Mouse (Mus musculus) liver, adult 2 months (tissue): ENCODE results near the gene Churc1. TPM values are rescaled to one million over a fixed set of nuclear protein-coding genes. Genes with fewer than 3 reads are reported as not detected.
A peak's percentile ranks its signal among the peaks of the same experiment; 100 is the strongest.

Source experiments
- DNase-seq: peaks from one replicate; pipeline ENCODE4 v3.0.0-alpha.2; 2011; ENCODE audit warnings: low read depth, low spot score; ENCODE audit errors: extremely low read depth
- H3K27ac ChIP-seq: fragments of 200-500 bp; replicated peaks from 2 replicates; pipeline ENCODE4 v1.5.1; 2012; ENCODE audit warnings: low read depth, mild to moderate bottlenecking, control low read depth, inconsistent platforms, low read length; ENCODE audit not compliant: insufficient read depth
- H3K27me3 ChIP-seq: fragments of 200-500 bp; 2 replicates; pipeline ENCODE4 v1.6.1; 2012; ENCODE audit warnings: mild to moderate bottlenecking, moderate library complexity, low read length, inconsistent platforms; ENCODE audit not compliant: control insufficient read depth, insufficient read depth
- H3K36me3 ChIP-seq: fragments of 200-500 bp; 2 replicates; pipeline ENCODE4 v1.6.1; 2012; ENCODE audit warnings: low read length, inconsistent platforms; ENCODE audit not compliant: control insufficient read depth, insufficient read depth
- H3K4me1 ChIP-seq: fragments of 200-500 bp; 2 replicates; pipeline ENCODE4 v1.6.1; 2011; ENCODE audit warnings: low read length; ENCODE audit not compliant: control insufficient read depth, insufficient read depth
- H3K4me3 ChIP-seq: fragments of 200-500 bp; 2 replicates; pipeline ENCODE4 v1.5.1; 2011; ENCODE audit warnings: low read depth, mild to moderate bottlenecking, control low read depth, low read length, moderate library complexity; ENCODE audit not compliant: insufficient read depth
- H3K79me2 ChIP-seq: fragments of 200-500 bp; 2 replicates; pipeline ENCODE4 v1.6.1; 2012; ENCODE audit warnings: inconsistent platforms, mild to moderate bottlenecking, low read length, moderate library complexity; ENCODE audit not compliant: control insufficient read depth, insufficient read depth
- H3K9ac ChIP-seq: fragments of 200-500 bp; 2 replicates; pipeline ENCODE4 v1.6.1; 2012; ENCODE audit warnings: low read depth, mild to moderate bottlenecking, control low read depth, inconsistent platforms, low read length
- CTCF ChIP-seq: fragments of 200-500 bp; IDR thresholded peaks from 2 replicates; pipeline ENCODE4 v1.5.1; 2011; ENCODE audit warnings: low read depth, low read length, control low read depth
- POLR2A ChIP-seq: fragments of 200-500 bp; IDR thresholded peaks from 2 replicates; pipeline ENCODE4 v1.6.1; 2011; ENCODE audit warnings: low read length, control low read depth; ENCODE audit not compliant: insufficient read depth; ENCODE audit errors: extremely low read depth
- WGBS: fragments of 180-500 bp; shearing (Covaris S2); methylation state at CpG from one replicate; pipeline ENCODE4 v1.1.7; 2018; 5-methylcytosine and 5-hydroxymethylcytosine counted together
- polyA plus RNA-seq: library from polyadenylated mRNA; depleted of rRNA; stranded (reverse); fragments of >200 nt; gene quantifications from 2 replicates; pipeline ENCODE4 v1.2.3, GENCODE M21; 2012; rRNA removed
- total RNA-seq: library from RNA; depleted of rRNA; stranded (reverse); fragments of >200 nt; gene quantifications from 2 replicates; pipeline ENCODE4 v1.2.3, GENCODE M21; 2014; rRNA removed

The Churc1 gene
- total and polyA plus RNA-seq, 2 experiments: 51.8 to 99.2 TPM

GRCm38 (mm10) chr12:76825283-76825682 is 59.9 kb downstream of the Churc1 start:
- H3K36me3 ChIP-seq: no peaks in the 10 kb centered on the region
- no peak overlapping the region for H3K9ac ChIP-seq
- H3K4me1 ChIP-seq: 0 out of 2 replicates have a peak, but pooled peaks cover 3% of the 10 kb centered on the region
- H3K79me2 ChIP-seq: no peaks in the 10 kb centered on the region
- no peak overlapping the region for H3K27ac ChIP-seq
- no peak for DNase-seq
- no peak overlapping the region for H3K4me3 ChIP-seq
- TF ChIP-seq POLR2A (no peak), CTCF (no peak)
- WGBS: 81% methylated on average over 4 of the region's 4 CpGs
- H3K27me3 ChIP-seq: peaks cover 16% of the 10 kb centered on the region

GRCm38 (mm10) chr12:76832704-76833103 is 67.4 kb downstream of the Churc1 start:
- peak; percentile 68 for TF ChIP-seq CTCF
- TF ChIP-seq POLR2A: no peak
- H3K27me3 ChIP-seq: no peaks in the 10 kb centered on the region
- WGBS: 6% methylated on average over 3 of the region's 3 CpGs
- no peak overlapping the region for H3K4me3 ChIP-seq
- DNase-seq: peak; percentile 41
- no peaks in the 10 kb centered on the region for H3K79me2 ChIP-seq
- H3K36me3 ChIP-seq: no peaks in the 10 kb centered on the region
- no peak overlapping the region for H3K27ac ChIP-seq
- H3K4me1 ChIP-seq: no peaks in the 10 kb centered on the region
- no peak overlapping the region for H3K9ac ChIP-seq

Other genes starting within 250 kb of the Churc1 start
- gene Plekhg3, start 234.6 kb upstream of the Churc1 start, total RNA-seq: 16.5 and 27.0 TPM in 2 replicates
- 12.5 and 17.1 TPM in 2 replicates for gene Plekhg3, start 234.6 kb upstream of the Churc1 start, polyA plus RNA-seq
- gene Sptb, start 55.0 kb upstream of the Churc1 start, total RNA-seq: 0.46 and 0.54 TPM in 2 replicates
- 0.31 and 0.43 TPM in 2 replicates for gene Sptb, start 55.0 kb upstream of the Churc1 start, polyA plus RNA-seq
- 1.4 and 1.7 TPM in 2 replicates for gene Fntb, start 51 bp downstream of the Churc1 start, total RNA-seq
- 5.2 and 6.5 TPM in 2 replicates for gene Fntb, start 51 bp downstream of the Churc1 start, polyA plus RNA-seq
- 0.09 TPM in 1 of 2 replicates, not detected in the other for gene Gpx2, start 30.0 kb downstream of the Churc1 start, total RNA-seq
- 0.15 and 0.21 TPM in 2 replicates for gene Gpx2, start 30.0 kb downstream of the Churc1 start, polyA plus RNA-seq
- gene Rab15, start 57.4 kb downstream of the Churc1 start, total RNA-seq: 0.20 TPM in 1 of 2 replicates, not detected in the other
- 0.11 TPM in 1 of 2 replicates, not detected in the other for gene Rab15, start 57.4 kb downstream of the Churc1 start, polyA plus RNA-seq
- 8.3 and 8.6 TPM in 2 replicates for gene Max, start 196.7 kb downstream of the Churc1 start, total RNA-seq
- 8.8 and 10.1 TPM in 2 replicates for gene Max, start 196.7 kb downstream of the Churc1 start, polyA plus RNA-seq